Mouse (Mus musculus) ES-E14 (cell line): ENCODE results near the gene Nsg2. TPM values are rescaled to one million over a fixed set of nuclear protein-coding genes. Genes with fewer than 3 reads are reported as not detected.

Experiments used
- DNase-seq: peaks from one replicate; pipeline ENCODE4 v3.0.0-alpha.2; 2013; ENCODE audit warnings: low read depth, low spot score
- H3K27ac ChIP-seq: 2 replicates; pipeline ENCODE4 v1.5.1; 2012; ENCODE audit warnings: low read depth, mild to moderate bottlenecking, low read length, moderate library complexity, mixed read lengths; ENCODE audit not compliant: poor library complexity, insufficient read depth, severe bottlenecking
- H3K36me3 ChIP-seq: 2 replicates; pipeline ENCODE4 v1.6.1; 2012; ENCODE audit warnings: mild to moderate bottlenecking, low read length, moderate library complexity, mixed read lengths; ENCODE audit not compliant: control insufficient read depth, poor library complexity, insufficient read depth, severe bottlenecking
- H3K4me1 ChIP-seq, 2 experiments: fragments of 150-350 bp in 1 of 2; sonication (generic) in 1 of 2; 2 replicates each; pipeline ENCODE4 v1.6.1; 2012; ENCODE audit warnings: low read length in 2 of 2, mild to moderate bottlenecking in 1 of 2, mixed read lengths in 1 of 2; ENCODE audit not compliant: control insufficient read depth in 2 of 2, insufficient read depth in 2 of 2, poor library complexity in 1 of 2
- H3K4me3 ChIP-seq, 2 experiments: fragments of 150-350 bp in 1 of 2; sonication (generic) in 1 of 2; 2 replicates each; pipeline ENCODE4 v1.5.1; 2012; ENCODE audit warnings: low read length in 2 of 2, low read depth in 1 of 2, mild to moderate bottlenecking in 1 of 2, mixed read lengths in 1 of 2; ENCODE audit not compliant: insufficient read depth in 1 of 2, poor library complexity in 1 of 2, severe bottlenecking in 1 of 2
- H3K9ac ChIP-seq: 2 replicates; pipeline ENCODE4 v1.6.1; 2012; ENCODE audit warnings: low read depth, mild to moderate bottlenecking, low read length, mixed read lengths; ENCODE audit not compliant: poor library complexity, insufficient read depth, severe bottlenecking
- H3K9me3 ChIP-seq: fragments of 150-350 bp; sonication (generic); 2 replicates; pipeline ENCODE4 v1.6.1; 2012; ENCODE audit warnings: low read depth, mild to moderate bottlenecking, low read length; ENCODE audit not compliant: control insufficient read depth, insufficient read depth
- CHD2 ChIP-seq: IDR thresholded peaks from 2 replicates; pipeline ENCODE4 v1.6.1; 2014; ENCODE audit warnings: mild to moderate bottlenecking, low read depth, low read length, inconsistent platforms
- HCFC1 ChIP-seq: IDR thresholded peaks from 2 replicates; pipeline ENCODE4 v1.6.1; 2012; ENCODE audit warnings: low read length, inconsistent platforms, borderline replicate concordance; ENCODE audit not compliant: insufficient read depth
- MAFK ChIP-seq: IDR thresholded peaks from 2 replicates; pipeline ENCODE4 v1.6.1; 2014; ENCODE audit warnings: mild to moderate bottlenecking, low read depth, low read length, inconsistent platforms; ENCODE audit not compliant: insufficient read depth
- ZC3H11A ChIP-seq: IDR thresholded peaks from 2 replicates; pipeline ENCODE4 v1.6.1; 2012; ENCODE audit warnings: low read depth, mild to moderate bottlenecking, inconsistent platforms, low read length, borderline replicate concordance
- ZNF384 ChIP-seq: IDR thresholded peaks from 2 replicates; pipeline ENCODE4 v1.6.1; 2012; ENCODE audit warnings: low read depth, low read length, inconsistent platforms
- in situ Hi-C, 2 experiments: fragments of 600-800 bp; cut with MboI; formaldehyde crosslinking; loops; one replicate each; pipeline ENCODE4 v1.15.1; 2025; ENCODE audit warnings: low sequenced_read_pairs in 2 of 2, inconsistent platforms in 1 of 2; ENCODE audit not compliant: unreplicated experiment in 2 of 2
- total RNA-seq: library from RNA; depleted of rRNA; stranded (reverse); fragments of 300-350 nt; gene quantifications from 2 replicates; pipeline ENCODE4 v1.2.3, GENCODE M21; 2012

The Nsg2 gene
- total RNA-seq, 1 experiment: 1.3 TPM

- H3K36me3 ChIP-seq: no peaks in the 10 kb centered on the region
- in situ Hi-C loops: no loop called here
- no peak overlapping the region for H3K27ac ChIP-seq
- H3K4me1 ChIP-seq: peaks cover 0 to 6% of the 10 kb centered on the region in 2 experiments; a peak in 1 of 4 replicates
- no peak overlapping the region for H3K9ac ChIP-seq
- no peaks in the 10 kb centered on the region for H3K9me3 ChIP-seq
- DNase-seq: no peak
- H3K4me3 ChIP-seq: no peak overlapping the region
- TF ChIP-seq CHD2: no peak
- TF ChIP-seq MAFK: no peak
- no peak for TF ChIP-seq ZC3H11A
These were observed 13.3 kb downstream of the Nsg2 start for GRCm38 (mm10) chr11:32013561-32013960.

- no peaks in the 10 kb centered on the region for H3K9me3 ChIP-seq
- no peak for DNase-seq
- TF ChIP-seq ZNF384: no peak
- no peak overlapping the region for H3K27ac ChIP-seq
- peaks cover 6 to 7% of the 10 kb centered on the region in 2 experiments; a peak in 3 of 4 replicates for H3K4me1 ChIP-seq
- in situ Hi-C loops: no loop called here
- H3K36me3 ChIP-seq: no peaks in the 10 kb centered on the region
- no peak overlapping the region for H3K4me3 ChIP-seq
- H3K9ac ChIP-seq: no peak overlapping the region
These were observed 17.9 kb downstream of the Nsg2 start for GRCm38 (mm10) chr11:32018201-32018600.

- no peak overlapping the region for H3K4me3 ChIP-seq
- H3K9ac ChIP-seq: no peak overlapping the region
- H3K4me1 ChIP-seq: peaks cover 6 to 7% of the 10 kb centered on the region in 2 experiments; a peak in 3 of 4 replicates
- no peak overlapping the region for H3K27ac ChIP-seq
- in situ Hi-C loops: no loop called here
- no peaks in the 10 kb centered on the region for H3K9me3 ChIP-seq
- DNase-seq: peak; percentile 29
- TF ChIP-seq MAFK (peak; percentile 52; the same call in 1 of the 2 replicates), HCFC1 (no peak)
- no peaks in the 10 kb centered on the region for H3K36me3 ChIP-seq
These were observed 20.0 kb downstream of the Nsg2 start for GRCm38 (mm10) chr11:32020031-32020965.

DNA sequence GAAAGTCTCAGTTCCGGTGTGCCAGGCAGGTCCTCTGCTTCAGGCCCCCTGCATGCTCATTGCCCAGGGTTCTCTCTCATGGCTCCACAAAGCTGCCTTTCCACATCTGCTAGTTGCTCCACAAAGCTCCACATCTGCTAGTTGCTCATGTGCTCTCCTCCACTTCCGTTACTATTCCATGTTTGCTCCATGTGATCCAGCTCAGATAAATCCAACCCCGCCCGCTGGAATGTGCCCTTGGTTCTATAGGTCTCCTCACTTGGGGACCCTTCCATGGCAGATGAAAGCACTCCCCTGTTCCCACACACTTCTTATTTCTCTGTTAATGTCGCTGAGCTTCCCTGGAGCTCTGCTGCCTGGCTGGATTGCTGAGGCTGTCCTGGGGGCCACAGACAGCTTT lies 26.4 kb downstream of the Nsg2 start:
- Histone ChIP-seq H3K36me3 (no peaks in the 10 kb centered on the region), H3K27ac (no peak overlapping the region), H3K9me3 (no peaks in the 10 kb centered on the region), H3K4me3 (no peak overlapping the region), H3K4me1 (no peaks in the 10 kb centered on the region), H3K9ac (no peak overlapping the region)
- DNase-seq: no peak
- in situ Hi-C loops: no loop called here
- no peak for TF ChIP-seq CHD2
- no peak for TF ChIP-seq MAFK
- TF ChIP-seq HCFC1: no peak
- no peak for TF ChIP-seq ZNF384
- no peak for TF ChIP-seq ZC3H11A
